Mouse (Mus musculus) frontal cortex, postnatal 36 days (tissue): ENCODE measurements at regions not wholly inside any gene's neighbourhood (a gene's known extent, or its start where the extent isn't known, plus 50 kb on each side); places are given as distances from the start of the nearest gene placed in this dataset.

ENCODE experiments used
- DNase-seq, 2 experiments: peaks; one replicate each; pipeline ENCODE4 v3.0.0; 2022; ENCODE audit warnings: low spot score in 2 of 2

DNA sequence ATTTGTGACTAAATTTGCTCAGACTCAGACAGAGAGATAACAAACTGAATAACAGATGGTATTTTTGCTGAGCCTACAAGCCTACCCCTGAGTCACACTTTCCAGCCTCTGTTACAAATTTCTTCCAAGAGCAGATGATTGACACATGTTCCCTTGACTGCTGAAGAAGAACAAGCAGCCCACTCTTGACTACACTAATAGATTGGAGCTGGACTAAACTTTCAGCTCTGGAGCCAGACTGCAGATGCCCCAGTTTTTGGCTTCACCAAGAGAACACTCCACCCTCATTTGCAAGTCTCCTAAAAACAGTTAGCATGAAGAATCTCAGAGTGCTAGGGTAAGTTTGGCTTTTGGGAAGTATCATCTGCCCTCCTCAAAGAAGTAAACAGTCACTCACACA lies 70.7 kb upstream of the Kif2b start:
- DNase-seq: peak in 1 of 2 experiments; percentile 1
